Mouse (Mus musculus) kidney, embryonic 15.5 days (tissue): ENCODE data around the gene Smim27. TPM values are rescaled to one million over a fixed set of nuclear protein-coding genes. Genes with fewer than 3 reads are reported as not detected.

Experiments used
- ATAC-seq: fragments of 200-750 bp; cut with Nextera tagmentation; replicated peaks from 2 replicates; pipeline ENCODE4 v1.8.0; 2017; ENCODE audit warnings: moderate TSS enrichment; ENCODE audit not compliant: low FRiP score
- H3K27ac ChIP-seq: fragments of 300-500 bp; sonication (generic); 2 replicates; pipeline ENCODE4 v1.5.1; 2015; ENCODE audit warnings: mild to moderate bottlenecking, inconsistent platforms
- H3K27me3 ChIP-seq: fragments of 300-500 bp; sonication (generic); 2 replicates; pipeline ENCODE4 v1.6.1; 2015; ENCODE audit warnings: inconsistent platforms
- H3K36me3 ChIP-seq: fragments of 300-500 bp; sonication (generic); 2 replicates; pipeline ENCODE4 v1.6.1; 2015; ENCODE audit warnings: inconsistent platforms
- H3K4me1 ChIP-seq: fragments of 300-500 bp; sonication (generic); 2 replicates; pipeline ENCODE4 v1.6.1; 2015; ENCODE audit warnings: inconsistent platforms
- H3K4me2 ChIP-seq: fragments of 300-500 bp; sonication (generic); 2 replicates; pipeline ENCODE4 v1.6.1; 2015; ENCODE audit warnings: moderate library complexity, mild to moderate bottlenecking, inconsistent platforms
- H3K4me3 ChIP-seq: fragments of 300-500 bp; sonication (generic); replicated peaks from 2 replicates; pipeline ENCODE4 v1.5.1; 2015; ENCODE audit warnings: mild to moderate bottlenecking, inconsistent platforms
- H3K9ac ChIP-seq: fragments of 300-500 bp; sonication (generic); 2 replicates; pipeline ENCODE4 v1.6.1; 2015; ENCODE audit warnings: mild to moderate bottlenecking, inconsistent platforms
- H3K9me3 ChIP-seq: fragments of 300-500 bp; sonication (generic); replicated peaks from 2 replicates; pipeline ENCODE4 v1.6.1; 2016; ENCODE audit warnings: inconsistent platforms
- whole genome bisulfite sequencing: fragments of 180-500 bp; shearing (Covaris S2); methylation state at CpG from one replicate; pipeline ENCODE4 v1.1.7; 2015; ENCODE audit warnings: mixed read lengths; 5-methylcytosine and 5-hydroxymethylcytosine counted together
- polyA plus RNA-seq: library from polyadenylated mRNA; unstranded; fragments of >200 nt; fragmentation: Nextera tagmentation; extraction: Ambion mirVana; gene quantifications from 2 replicates; pipeline ENCODE4 v1.2.1, GENCODE M21; 2015

Gene Smim27
- polyA plus RNA-seq, 1 experiment from 2014 or later = 40.4 TPM

DNA sequence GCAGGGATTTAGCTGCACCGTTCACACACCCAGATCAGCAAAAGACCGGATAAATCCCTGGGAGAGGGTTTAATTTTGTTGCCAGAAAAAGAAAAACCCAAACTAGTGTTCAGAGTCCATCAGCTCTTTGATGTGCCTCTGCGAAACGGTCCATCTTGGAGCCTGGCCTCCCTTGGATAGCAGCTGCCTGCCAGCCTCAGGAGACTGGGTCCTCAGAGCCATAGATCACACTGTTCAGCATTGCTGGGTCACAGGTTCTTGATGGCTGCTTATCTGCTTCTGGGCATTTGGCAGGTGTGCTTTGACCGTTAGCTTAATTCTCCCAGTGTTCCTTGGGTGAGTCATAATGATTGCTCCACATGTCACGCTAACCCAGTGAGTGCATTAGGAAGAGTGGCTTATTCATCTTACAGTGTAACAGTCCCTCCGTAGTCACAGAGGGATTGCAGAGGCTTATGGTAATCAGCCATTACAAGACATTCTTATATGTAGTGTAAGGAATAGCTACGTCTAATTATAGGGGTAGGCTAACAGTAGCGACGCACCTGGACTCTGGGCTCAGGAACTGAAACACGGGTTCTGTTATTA is 41.5 kb downstream of the Smim27 start:
- H3K36me3 ChIP-seq = no peaks in the 10 kb centered on the region
- H3K4me1 ChIP-seq = no peaks in the 10 kb centered on the region
- H3K27me3 ChIP-seq = no peaks in the 10 kb centered on the region
- no peak overlapping the region for H3K27ac ChIP-seq
- no peaks in the 10 kb centered on the region for H3K9me3 ChIP-seq
- H3K4me2 ChIP-seq = no peak overlapping the region
- ATAC-seq = no peak
- WGBS = 83% methylated on average over 11 of the region's 11 CpGs
- no peak overlapping the region for H3K9ac ChIP-seq
- no peak overlapping the region for H3K4me3 ChIP-seq

DNA sequence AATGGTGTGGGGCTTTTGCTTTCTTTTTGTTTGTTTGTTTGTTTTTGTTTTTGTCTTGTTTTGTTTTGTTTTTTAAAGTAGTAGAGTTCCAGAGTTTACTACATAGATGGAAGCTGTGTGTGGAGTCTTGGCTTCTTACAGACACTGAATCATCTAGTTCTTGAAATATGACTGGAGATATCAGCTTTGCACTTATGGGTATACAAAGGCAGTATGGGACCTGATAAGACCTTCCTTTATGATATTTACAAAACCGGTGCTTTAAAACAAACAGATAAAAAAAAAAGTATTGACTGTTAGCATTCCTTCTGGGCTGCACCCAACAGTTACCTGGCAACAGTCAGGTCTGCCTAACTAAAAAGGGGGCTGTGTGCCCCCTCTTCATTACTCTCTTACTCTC is 42.8 kb downstream of the Smim27 start:
- H3K4me1 ChIP-seq = no peaks in the 10 kb centered on the region
- no peak overlapping the region for H3K9ac ChIP-seq
- no peaks in the 10 kb centered on the region for H3K9me3 ChIP-seq
- no peak overlapping the region for H3K27ac ChIP-seq
- H3K27me3 ChIP-seq = no peaks in the 10 kb centered on the region
- no peak overlapping the region for H3K4me2 ChIP-seq
- no peak overlapping the region for H3K4me3 ChIP-seq
- WGBS = 88% methylated on average over 1 of the region's 1 CpGs
- ATAC-seq = no peak
- H3K36me3 ChIP-seq = no peaks in the 10 kb centered on the region

DNA sequence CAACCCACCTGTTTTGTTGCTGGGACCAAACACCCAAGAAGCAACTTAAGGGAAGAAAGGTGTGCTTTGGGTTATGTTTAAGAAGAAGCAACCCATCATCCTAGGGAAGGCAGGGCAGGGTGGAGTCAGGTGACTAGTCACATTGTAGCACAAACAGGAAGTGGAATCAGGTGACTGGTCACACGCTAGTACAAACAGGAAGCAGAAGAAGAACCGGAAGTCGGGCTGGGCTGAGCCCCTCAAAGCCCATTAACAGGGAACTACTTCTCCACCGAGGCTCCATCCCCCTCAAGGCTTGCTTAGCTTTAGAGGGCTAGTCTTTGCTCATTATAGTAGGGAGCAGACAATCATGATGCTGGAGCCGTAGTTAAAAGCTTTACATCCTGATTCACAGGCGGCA is 43.6 kb downstream of the Smim27 start:
- Histone ChIP-seq H3K36me3 (no peaks in the 10 kb centered on the region), H3K4me2 (no peak overlapping the region), H3K9ac (no peak overlapping the region), H3K4me3 (no peak overlapping the region), H3K27me3 (no peaks in the 10 kb centered on the region), H3K27ac (no peak overlapping the region), H3K9me3 (no peaks in the 10 kb centered on the region), H3K4me1 (no peaks in the 10 kb centered on the region)
- 74% methylated on average over 6 of the region's 6 CpGs for WGBS
- no peak for ATAC-seq

DNA sequence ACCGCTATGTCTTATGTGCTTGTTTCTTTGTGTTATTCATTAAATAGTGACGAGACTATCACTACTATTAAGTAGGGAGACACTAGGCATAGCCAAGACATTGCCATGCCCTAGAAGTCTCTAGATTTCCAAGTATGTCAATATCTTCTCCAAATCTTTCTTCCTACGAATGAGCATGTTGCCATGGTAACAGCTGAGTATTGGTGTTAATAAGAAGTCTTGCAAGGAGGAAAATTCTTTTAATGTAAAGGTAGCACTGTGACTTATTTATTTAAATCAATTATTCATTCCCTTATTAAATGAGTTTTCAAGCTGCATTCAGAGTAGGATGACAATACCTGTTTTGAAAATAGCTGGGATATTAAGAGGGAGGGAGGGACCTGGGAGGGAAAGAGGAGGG is 48.0 kb downstream of the Smim27 start:
- no peak for ATAC-seq
- no peak overlapping the region for H3K4me3 ChIP-seq

More for the DNA sequence above, 48.0 kb downstream of the Smim27 start:
- no peaks in the 10 kb centered on the region for H3K27me3 ChIP-seq
- no peak overlapping the region for H3K27ac ChIP-seq
- no peak overlapping the region for H3K9ac ChIP-seq
- H3K36me3 ChIP-seq = no peaks in the 10 kb centered on the region
- no peak overlapping the region for H3K4me2 ChIP-seq
- no peaks in the 10 kb centered on the region for H3K9me3 ChIP-seq
- WGBS = 87% methylated on average over 3 of the region's 3 CpGs
- no peaks in the 10 kb centered on the region for H3K4me1 ChIP-seq

Other genes with a start within 250 kb of the Smim27 start
- gene Aco1, start 126.5 kb upstream of the Smim27 start, polyA plus RNA-seq = 74.5 and 77.7 TPM in 2 replicates
- gene Ddx58, start 29.8 kb upstream of the Smim27 start, polyA plus RNA-seq = 8.2 and 11.4 TPM in 2 replicates
- gene Topors, start 271 bp downstream of the Smim27 start, polyA plus RNA-seq = 46.7 and 47.7 TPM in 2 replicates
- 348 and 369 TPM in 2 replicates for gene Ndufb6, start 9.8 kb downstream of the Smim27 start, polyA plus RNA-seq
- 0.40 and 0.45 TPM in 2 replicates for gene Tmem215, start 202.6 kb downstream of the Smim27 start, polyA plus RNA-seq